Mouse (Mus musculus) kidney, postnatal 10 days (tissue): Measurements from ENCODE around the gene Pde4dip.

Experiments
- DNase-seq: peaks from one replicate; pipeline ENCODE4 v3.0.0; 2021; ENCODE audit warnings: mixed read lengths

The Pde4dip gene

DNA sequence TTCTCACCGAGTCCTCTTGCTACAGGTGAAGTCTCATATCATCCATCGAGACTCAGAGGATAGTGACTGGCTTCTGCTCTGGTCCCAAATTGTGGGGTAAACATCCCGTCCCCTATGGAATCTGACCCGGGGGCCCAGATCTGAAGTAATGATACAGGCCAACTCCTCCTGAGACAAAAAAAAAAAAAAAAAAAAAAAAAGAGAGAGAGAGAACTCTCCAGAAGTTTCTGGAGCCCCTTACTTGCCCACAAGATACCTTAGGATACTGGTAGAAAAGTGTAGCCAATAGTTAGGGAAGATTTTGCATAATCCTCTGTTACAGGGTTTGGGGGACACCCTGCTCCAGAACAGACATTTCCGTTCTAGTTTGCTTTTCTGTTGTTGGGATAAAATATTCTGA is 205.9 kb downstream of the Pde4dip start:
- DNase-seq, result no peak

- DNase-seq, result no peak
These were observed 206.4 kb downstream of the Pde4dip start for GRCm38 (mm10) chr3:97682159-97682502.

DNA sequence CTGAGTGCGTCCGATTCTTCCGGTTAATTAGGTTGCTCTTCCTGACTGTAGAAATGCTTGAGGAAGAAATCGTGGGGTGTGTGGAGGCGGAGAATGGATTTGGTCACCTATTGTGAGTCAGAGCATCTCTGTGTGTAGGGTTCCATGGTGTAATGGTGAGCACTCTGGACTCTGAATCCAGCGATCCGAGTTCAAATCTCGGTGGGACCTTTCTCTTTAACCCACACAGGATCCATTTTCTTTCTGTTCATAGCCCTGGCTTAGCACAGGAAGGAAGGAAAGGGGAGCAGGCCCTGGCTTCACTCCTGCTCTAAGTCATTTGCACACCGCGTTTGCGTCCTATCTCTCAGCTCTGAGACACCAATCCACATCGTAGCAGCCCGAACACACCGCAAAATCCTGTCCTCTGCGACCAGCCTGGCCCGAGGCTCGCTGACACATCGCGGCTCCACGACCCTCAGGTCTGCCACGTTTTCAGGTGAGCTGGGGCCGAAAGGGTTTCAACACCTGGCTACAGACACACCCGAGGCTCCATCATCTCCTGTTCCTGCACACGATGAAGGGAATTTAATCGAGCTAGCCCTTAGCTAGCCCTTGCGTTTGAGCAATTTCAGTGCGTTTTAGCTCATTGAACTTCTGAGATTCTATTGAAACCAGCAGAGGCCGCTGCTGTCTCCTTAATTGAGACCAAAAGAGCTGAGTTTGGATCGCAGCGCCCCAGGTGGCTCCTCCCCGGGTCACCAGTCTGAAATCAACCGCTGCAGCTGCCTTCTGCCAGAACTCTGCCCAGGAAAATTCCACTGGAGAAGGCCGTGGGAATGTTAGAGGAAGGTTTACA is 207.0 kb downstream of the Pde4dip start:
- DNase-seq, result peak; percentile 83

- peak; percentile 86 for DNase-seq
These were observed 207.7 kb downstream of the Pde4dip start for GRCm38 (mm10) chr3:97680631-97681320.

DNA sequence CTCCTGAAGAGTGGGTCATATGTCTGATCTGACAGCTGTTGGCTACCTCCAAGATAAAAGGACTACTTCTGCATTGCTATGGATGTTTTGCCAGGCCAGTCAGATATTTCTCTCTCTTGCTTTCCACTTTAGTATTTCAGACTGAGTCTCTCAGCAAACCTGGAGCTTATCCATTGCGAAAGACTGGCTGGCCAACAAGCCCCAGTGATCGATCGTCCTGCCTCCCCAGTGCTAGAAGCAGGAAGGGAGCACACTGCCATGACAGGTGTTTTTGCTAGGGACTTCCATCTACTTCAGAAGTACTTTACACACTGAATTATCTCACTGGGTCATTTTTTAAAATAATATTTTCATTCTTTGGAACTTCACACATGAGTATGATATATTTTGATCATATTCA is 210.1 kb downstream of the Pde4dip start:
- no peak for DNase-seq

DNA sequence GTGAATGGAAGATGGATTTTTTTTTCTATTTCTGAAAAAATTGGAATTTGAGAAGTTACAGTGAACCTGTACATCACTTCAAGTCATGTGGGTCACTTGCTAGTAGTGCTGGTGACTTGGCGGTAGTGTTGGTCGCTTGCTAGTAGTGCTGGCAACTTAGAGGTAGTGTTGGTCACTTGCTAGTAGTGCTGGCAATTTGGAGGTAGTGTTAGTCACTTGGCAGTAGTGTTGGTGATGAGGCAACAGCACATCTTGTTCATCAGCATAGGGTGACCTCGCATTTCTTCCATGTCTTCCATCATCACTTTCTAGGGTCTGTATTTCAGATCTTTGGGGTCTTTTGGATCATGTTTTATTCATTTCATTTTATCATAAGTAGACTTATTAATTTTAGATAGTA is 212.4 kb downstream of the Pde4dip start:
- no peak for DNase-seq

DNA sequence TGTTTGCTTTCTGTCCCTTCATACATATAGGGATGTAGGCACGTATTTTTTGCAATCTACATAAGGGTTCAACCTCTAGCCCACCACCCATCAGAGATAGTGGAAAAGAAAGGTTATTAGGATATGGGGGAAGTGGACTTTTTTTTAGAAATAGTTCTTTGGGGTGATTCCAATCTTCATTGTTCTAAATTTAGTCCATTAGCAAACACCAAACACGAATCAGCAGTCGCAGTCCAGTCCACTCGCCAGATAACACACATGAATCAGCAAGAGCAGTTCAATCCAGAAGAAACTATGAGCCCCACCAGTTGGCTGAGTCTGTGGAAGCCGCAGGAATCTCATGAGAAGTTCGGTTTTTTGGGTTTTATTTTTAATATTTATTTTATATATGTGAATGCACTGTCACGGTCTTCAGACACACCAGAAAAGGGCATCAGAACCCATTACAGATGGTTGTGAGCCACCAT is 213.8 kb downstream of the Pde4dip start, which contains the start of gene Gm17651:
Gene Gm17651, minus strand, starts transcription at position 51 of the 467 bp plus-strand sequence.
- DNase-seq, result no peak

- peak; percentile 24 for DNase-seq
These were observed 221.3 kb downstream of the Pde4dip start for GRCm38 (mm10) chr3:97667093-97667675.

GRCm38 (mm10) chr3:97666154-97666553 is 222.4 kb downstream of the Pde4dip start:
- no peak for DNase-seq

- no peak for DNase-seq
These were observed 223.0 kb downstream of the Pde4dip start for GRCm38 (mm10) chr3:97665525-97665924.

- DNase-seq, result no peak
These were observed 227.3 kb downstream of the Pde4dip start for GRCm38 (mm10) chr3:97661206-97661605.

DNA sequence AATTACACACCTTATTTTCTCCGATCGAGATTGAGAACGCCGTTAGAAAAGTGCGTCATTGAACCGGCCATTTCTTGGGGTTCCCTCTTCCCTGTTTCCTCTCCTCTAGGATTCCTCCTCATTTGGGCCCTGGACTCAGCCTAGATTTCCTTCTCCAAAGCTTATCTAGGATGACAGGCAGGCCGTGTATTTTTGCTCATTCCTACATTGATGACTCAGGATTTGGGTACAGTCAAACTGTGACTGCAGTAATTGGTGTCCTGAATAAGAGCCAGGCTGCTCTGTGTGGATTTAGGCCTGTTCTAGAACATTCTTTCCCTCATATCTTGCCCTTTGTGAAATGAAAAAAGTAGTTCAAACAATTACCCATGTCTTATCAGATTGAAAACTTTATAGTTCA is 228.8 kb downstream of the Pde4dip start:
- DNase-seq, result no peak

- DNase-seq, result peak; percentile 22
These were observed 229.9 kb downstream of the Pde4dip start for GRCm38 (mm10) chr3:97658426-97659193.

GRCm38 (mm10) chr3:97657655-97658411 is 230.7 kb downstream of the Pde4dip start, which contains the start of gene Prkab2:
Gene Prkab2, plus strand, starts transcription at chr3:97658193.
- DNase-seq, result peak; percentile 100

- DNase-seq, result peak; percentile 49
These were observed 233.6 kb downstream of the Pde4dip start for GRCm38 (mm10) chr3:97654901-97655300.

DNA sequence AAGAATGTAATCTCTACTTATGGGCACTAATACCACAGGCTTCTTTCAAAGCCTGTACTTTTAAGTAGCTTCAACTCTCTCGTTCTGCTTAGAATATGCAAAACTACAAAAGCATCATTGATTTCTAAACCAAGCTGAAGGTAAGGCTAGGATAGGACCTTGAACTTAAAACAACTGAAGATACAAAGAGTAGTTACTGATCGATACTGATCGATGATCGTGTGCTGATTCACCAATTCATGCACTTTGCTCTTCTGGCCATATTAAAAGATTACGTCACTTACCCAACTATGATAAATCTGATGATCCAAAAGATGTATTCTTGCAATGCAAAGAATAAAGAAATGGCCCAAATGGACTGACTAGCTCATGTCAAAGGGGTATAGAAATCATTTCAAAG is 234.7 kb downstream of the Pde4dip start:
- DNase-seq, result no peak

- DNase-seq, result no peak
These were observed 236.9 kb downstream of the Pde4dip start for GRCm38 (mm10) chr3:97651604-97652003.

- no peak for DNase-seq
These were observed 239.0 kb downstream of the Pde4dip start for GRCm38 (mm10) chr3:97649469-97649868.

- DNase-seq, result no peak
These were observed 239.5 kb downstream of the Pde4dip start for GRCm38 (mm10) chr3:97649022-97649421.

DNA sequence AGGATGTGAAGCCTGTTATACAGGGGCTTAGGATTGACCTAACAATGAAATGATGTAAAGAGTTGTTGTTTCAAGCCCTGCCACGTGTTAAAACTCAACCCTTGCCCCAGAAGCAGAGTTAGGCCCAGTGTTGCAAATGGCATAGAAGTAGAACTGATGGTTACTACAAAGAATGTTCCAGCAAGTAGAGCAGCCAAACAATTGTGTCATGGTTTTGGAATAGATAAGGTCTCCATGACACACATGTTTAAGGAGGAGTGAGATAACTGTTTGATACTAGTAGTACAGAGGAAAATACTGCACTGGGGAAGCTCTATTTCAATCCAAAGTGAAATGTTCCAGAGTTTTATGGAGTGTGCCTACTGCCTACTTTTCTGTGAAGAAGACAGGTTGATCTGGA is 240.0 kb downstream of the Pde4dip start:
- no peak for DNase-seq

GRCm38 (mm10) chr3:97642001-97642400 is 246.5 kb downstream of the Pde4dip start:
- DNase-seq, result no peak

GRCm38 (mm10) chr3:97641396-97641795 is 247.1 kb downstream of the Pde4dip start:
- no peak for DNase-seq
